Comparison of ENCODE assay signal across 8 mouse cellular contexts in the genomic region with DNA sequence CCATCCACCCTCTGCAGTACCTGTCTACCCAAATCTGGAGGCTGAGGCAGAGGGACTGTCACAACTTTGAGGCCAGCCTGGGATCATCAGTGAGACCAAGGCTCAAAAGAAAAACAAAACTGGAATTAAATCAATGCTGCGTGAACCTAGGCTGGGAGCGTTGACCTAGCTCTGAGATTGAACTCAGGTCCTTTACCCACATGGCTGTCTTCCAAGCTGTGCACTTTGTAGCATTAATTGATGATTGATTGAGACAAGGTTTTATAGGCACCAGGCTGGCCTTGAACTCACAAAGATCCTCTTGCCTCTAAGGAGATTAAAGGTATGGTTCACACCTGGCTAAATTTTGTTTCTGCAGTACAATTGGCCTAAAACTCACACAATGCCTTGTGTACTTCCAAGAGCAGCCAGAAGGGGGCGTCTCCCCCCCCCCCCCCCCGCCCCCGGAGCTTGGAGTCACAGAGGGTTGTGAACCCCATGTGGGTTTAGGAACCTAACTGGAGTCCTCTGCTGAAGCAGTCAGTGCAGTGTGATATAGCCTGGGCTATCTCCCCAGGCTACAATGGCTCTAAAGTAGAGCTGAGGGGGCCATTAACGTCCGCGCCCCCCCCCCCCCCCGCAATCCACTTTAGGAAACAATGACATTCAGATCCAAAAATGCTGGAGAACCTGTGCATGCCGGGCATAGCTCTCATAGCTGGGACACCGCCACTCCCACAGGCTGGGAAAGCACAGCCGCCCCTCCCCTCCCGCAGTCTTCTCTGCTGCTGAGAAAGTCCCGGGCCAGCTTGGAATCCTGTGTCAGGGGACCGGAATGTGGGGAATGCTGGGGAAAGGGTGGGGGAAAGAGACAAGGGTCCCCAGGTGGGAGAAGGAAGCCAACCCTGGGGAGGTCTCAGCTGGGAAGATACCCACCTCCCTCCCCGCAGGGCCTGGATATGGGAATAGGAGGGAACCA. TPM values are rescaled to one million over a fixed set of nuclear protein-coding genes. Genes with fewer than 3 reads are reported as not detected.
DNase-seq lines count a peak whose midpoint lies in the region; ATAC-seq and TF ChIP-seq lines count a peak whose summit lies in the region.

No protein-coding gene starts in this region.

- intact Hi-C loops in heart, postnatal 10 days (cut with DNase I), result no loop called here

- H3K27ac ChIP-seq in spleen, adult 2 months (ENCODE audit: insufficient read depth, low read length), result no peak overlapping the region
- H3K27ac ChIP-seq in embryonic facial prominence, embryonic 10.5 days (replicated peaks), result peak overlapping the region; percentile 82
- H3K27ac ChIP-seq in neural tube, embryonic 14.5 days (ENCODE audit: low read depth, low read length), result no peak overlapping the region

- TF ChIP-seq POLR2A in spleen, adult 2 months (IDR thresholded peaks at IDR 0.05; ENCODE audit: low read depth, low read length), result no peak

- no peak overlapping the region for H3K4me2 ChIP-seq in neural tube, embryonic 14.5 days (ENCODE audit: low read depth, low read length)

- ATAC-seq in neural tube, embryonic 14.5 days (ENCODE audit: low read depth), result peak; percentile 45; the same call in 1 of the 2 replicates

- WGBS in spleen, adult 2 months, result 41% methylated on average over 16 of the region's 16 CpGs
- 12% methylated on average over 16 of the region's 16 CpGs for WGBS in embryonic facial prominence, embryonic 10.5 days
- 18% methylated on average over 13 of the region's 16 CpGs for WGBS in neural tube, embryonic 14.5 days

- H3K9me3 ChIP-seq in embryonic facial prominence, embryonic 10.5 days, result no peaks in the 10 kb centered on the region
- H3K9me3 ChIP-seq in neural tube, embryonic 14.5 days (ENCODE audit: control insufficient read depth, low read length), result no peaks in the 10 kb centered on the region

- no peaks in the 10 kb centered on the region; the same call in 1 of the 2 replicates for H3K4me1 ChIP-seq in spleen, adult 2 months (ENCODE audit: control insufficient read depth, insufficient read depth, insufficient read length)
- peaks cover 51% of the 10 kb centered on the region for H3K4me1 ChIP-seq in embryonic facial prominence, embryonic 10.5 days
- no peaks in the 10 kb centered on the region for H3K4me1 ChIP-seq in neural tube, embryonic 14.5 days (ENCODE audit: control insufficient read depth, insufficient read depth, low read length)

- peak; percentile 36; the same call in 1 of the 2 replicates for TF ChIP-seq CTCF in spleen, adult 2 months (IDR thresholded peaks at IDR 0.05; ENCODE audit: extremely low read depth, insufficient read depth, insufficient read length, insufficient replicate concordance)

- H3K36me3 ChIP-seq in spleen, adult 2 months (ENCODE audit: control insufficient read depth, insufficient read depth, low read length), result no peaks in the 10 kb centered on the region
- no peaks in the 10 kb centered on the region for H3K36me3 ChIP-seq in embryonic facial prominence, embryonic 10.5 days (replicated peaks)
- no peaks in the 10 kb centered on the region for H3K36me3 ChIP-seq in neural tube, embryonic 14.5 days (ENCODE audit: control insufficient read depth, insufficient read depth, low read length)

- no peak for DNase-seq in spleen, adult 2 months (ENCODE audit: low read depth in 1 of 2, low spot score in 2 of 2)
- DNase-seq in spleen, postnatal 4 days (ENCODE audit: low spot score in 2 of 2), result no peak
- peak; percentile 80 for DNase-seq in embryonic facial prominence, embryonic 10.5 days (ENCODE audit: low spot score)
- DNase-seq in heart, postnatal 10 days, result peak; percentile 65 to 75
- DNase-seq in liver, result peak; percentile 49
- DNase-seq in spleen, postnatal 14 days (ENCODE audit: low spot score in 2 of 2), result no peak
- DNase-seq in thymus, postnatal 14 days, result no peak

- H3K4me3 ChIP-seq in spleen, adult 2 months (ENCODE audit: extremely low read depth, insufficient read depth, insufficient read length), result no peak overlapping the region
- H3K4me3 ChIP-seq in embryonic facial prominence, embryonic 10.5 days, result peak overlapping the region; percentile 35
- no peak overlapping the region for H3K4me3 ChIP-seq in neural tube, embryonic 14.5 days (ENCODE audit: low read depth, low read length)

- 0 out of 2 replicates have a peak, but pooled peaks cover 1% of the 10 kb centered on the region for H3K27me3 ChIP-seq in spleen, adult 2 months (ENCODE audit: control insufficient read depth, insufficient read depth, low read length)
- no peaks in the 10 kb centered on the region for H3K27me3 ChIP-seq in embryonic facial prominence, embryonic 10.5 days (replicated peaks; ENCODE audit: low read depth, poor library complexity, severe bottlenecking)
- H3K27me3 ChIP-seq in neural tube, embryonic 14.5 days (ENCODE audit: control insufficient read depth, insufficient read depth, low read length), result no peaks in the 10 kb centered on the region

- no peak overlapping the region for H3K9ac ChIP-seq in neural tube, embryonic 14.5 days (replicated peaks; ENCODE audit: low read depth, low read length)

RNA-seq across cellular contexts. Expression of gene Gadd45b, which starts 31.0 kb away (rescaled TPM):
- polyA plus RNA-seq in spleen, adult 2 months (2012; rRNA removed), result 35.7 and 46.8 TPM in 2 replicates
- 6.5 and 6.8 TPM in 2 replicates for polyA plus RNA-seq in embryonic facial prominence, embryonic 10.5 days (2016; fragmentation: Nextera tagmentation; extraction: Ambion mirVana)
- 10 to 100 TPM; 11.5 to 18.3 TPM for total RNA-seq in heart, postnatal 10 days (2021)
- 7.4 and 7.6 TPM in 2 replicates for polyA plus RNA-seq in neural tube, embryonic 14.5 days (2014; fragmentation: Nextera tagmentation; extraction: Ambion mirVana)

RNA-seq across cellular contexts. Expression of gene Lmnb2, which starts 42.8 kb away (rescaled TPM):
- 11.0 and 13.2 TPM in 2 replicates for polyA plus RNA-seq in spleen, adult 2 months (2012; rRNA removed)
- polyA plus RNA-seq in embryonic facial prominence, embryonic 10.5 days (2016; fragmentation: Nextera tagmentation; extraction: Ambion mirVana), result 82.7 and 83.1 TPM in 2 replicates
- 10 to 100 TPM; 10.2 to 11.9 TPM for total RNA-seq in heart, postnatal 10 days (2021)
- 10.8 and 16.1 TPM in 2 replicates for polyA plus RNA-seq in neural tube, embryonic 14.5 days (2014; fragmentation: Nextera tagmentation; extraction: Ambion mirVana)

RNA-seq across cellular contexts. Expression of gene Gng7, which starts 53.9 kb away (rescaled TPM):
- polyA plus RNA-seq in spleen, adult 2 months (2012; rRNA removed), result 0.75 and 0.91 TPM in 2 replicates
- 6.5 and 6.7 TPM in 2 replicates for polyA plus RNA-seq in embryonic facial prominence, embryonic 10.5 days (2016; fragmentation: Nextera tagmentation; extraction: Ambion mirVana)
- 1 to 10 TPM in 1 of 2 experiments, under 1 TPM in 1; 0.67 to 1.1 TPM for total RNA-seq in heart, postnatal 10 days (2021)
- polyA plus RNA-seq in neural tube, embryonic 14.5 days (2014; fragmentation: Nextera tagmentation; extraction: Ambion mirVana), result 20.3 and 22.7 TPM in 2 replicates

Comparison
In these comparisons a context has a peak if more than half of its experiments do, and no peak if none do; other contexts are left out.
1. DNase-seq: peak in embryonic facial prominence, embryonic 10.5 days (single experiment), heart, postnatal 10 days (2 of 2) and liver (single experiment); none in spleen, adult 2 months (0 of 2), spleen, postnatal 4 days (0 of 2), spleen, postnatal 14 days (0 of 2) and thymus, postnatal 14 days (single experiment).